Mouse (Mus musculus) mammary gland, adult 2 months (tissue): ENCODE results near the gene Gng4. TPM values are rescaled to one million over a fixed set of nuclear protein-coding genes. Genes with fewer than 3 reads are reported as not detected.

Experiments
- polyA plus RNA-seq: library from polyadenylated mRNA; depleted of rRNA; stranded (reverse); fragments of >200 nt; gene quantifications from 2 replicates; pipeline ENCODE4 v1.2.3, GENCODE M21; 2012; ENCODE audit warnings: low replicate concordance; rRNA removed

The Gng4 gene
- 0.37 and 0.52 TPM in 2 replicates for polyA plus RNA-seq

DNA sequence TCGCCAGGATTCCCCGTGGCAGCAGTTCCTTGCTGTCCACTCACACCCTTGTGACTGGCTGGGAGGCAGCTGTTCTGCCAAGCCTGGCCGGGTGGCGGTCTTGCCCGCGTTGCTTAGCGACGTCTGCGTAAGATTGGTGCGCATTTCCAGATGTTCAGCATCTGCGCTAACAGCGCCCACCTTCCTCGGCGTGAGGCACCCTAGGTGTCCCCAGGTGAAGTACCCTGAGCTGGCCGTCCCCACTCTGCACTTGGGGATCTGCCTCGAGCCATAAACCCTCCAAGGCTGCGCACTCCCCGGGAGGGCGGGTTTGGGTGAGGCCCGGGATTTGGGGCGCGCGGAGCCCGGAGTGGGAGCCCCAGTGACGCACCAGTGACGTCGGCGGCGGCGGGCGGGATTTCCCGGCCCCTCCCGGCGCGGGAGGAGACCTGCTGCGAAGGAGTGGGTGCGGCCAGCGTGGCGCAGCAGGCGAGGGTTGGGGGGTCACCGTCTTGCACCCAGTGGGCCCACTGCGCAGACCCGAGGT, at the start of gene Gng4:
Gene Gng4 (plus strand): TSS at position 166 of the 526 bp plus-strand sequence.

Other genes starting within 250 kb of the Gng4 start
- 6.9 and 8.6 TPM in 2 replicates for gene Lyst, start 193.7 kb upstream of the Gng4 start, polyA plus RNA-seq
- gene B3galnt2, start 170.4 kb downstream of the Gng4 start, polyA plus RNA-seq = 23.4 and 57.6 TPM in 2 replicates